In genomic region chr15:83043362-83043708, GRCm38 (mm10) we compare ENCODE assay signal across 13 mouse cellular contexts. TPM values are rescaled to one million over a fixed set of nuclear protein-coding genes. Genes with fewer than 3 reads are reported as not detected.
A peak's percentile ranks its signal among the peaks of the same experiment; 100 is the strongest.
DNase-seq lines count a peak whose midpoint lies in the region; ATAC-seq lines count a peak whose summit lies in the region.
"Had no signal": no experiment of that assay in that cellular context is flagged by ENCODE, and none has a peak within 500 bp of the region (broad histone marks: within the 10 kb centered on the region; RNA-seq: fewer than 3 reads in every experiment).

No protein-coding gene starts in this region.

- no peak overlapping the region for H3K4me3 ChIP-seq in heart, embryonic 11.5 days (ENCODE audit: low read depth, low read length)
- no peak overlapping the region for H3K4me3 ChIP-seq in heart, embryonic 12.5 days
- no peak overlapping the region for H3K4me3 ChIP-seq in embryonic facial prominence, embryonic 12.5 days
- H3K4me3 ChIP-seq in hindbrain, embryonic 15.5 days, result 0 out of 2 replicates have a peak overlapping the region, but pooled peaks have one; percentile 6
- 0 out of 2 replicates have a peak overlapping the region, but pooled peaks have one; percentile 8 for H3K4me3 ChIP-seq in midbrain, embryonic 14.5 days (replicated peaks; ENCODE audit: low read depth, low read length)

- H3K4me1 ChIP-seq in heart, embryonic 11.5 days (ENCODE audit: control insufficient read depth, insufficient read depth, low read length), result peaks cover 16% of the 10 kb centered on the region
- peaks cover 29% of the 10 kb centered on the region for H3K4me1 ChIP-seq in heart, embryonic 12.5 days (replicated peaks)
- H3K4me1 ChIP-seq in embryonic facial prominence, embryonic 12.5 days, result peaks cover 23% of the 10 kb centered on the region
- peaks cover 21% of the 10 kb centered on the region for H3K4me1 ChIP-seq in hindbrain, embryonic 15.5 days (replicated peaks)
- peaks cover 21% of the 10 kb centered on the region for H3K4me1 ChIP-seq in midbrain, embryonic 14.5 days (ENCODE audit: control insufficient read depth, insufficient read depth, low read length)

- H3K4me2 ChIP-seq in heart, embryonic 11.5 days, result peak overlapping the region; percentile 39; the same call in 1 of the 2 replicates
- H3K4me2 ChIP-seq in heart, embryonic 12.5 days, result no peak overlapping the region
- peak overlapping the region; percentile 34; the same call in 1 of the 2 replicates for H3K4me2 ChIP-seq in embryonic facial prominence, embryonic 12.5 days (replicated peaks)
- peak overlapping the region; percentile 45 for H3K4me2 ChIP-seq in hindbrain, embryonic 15.5 days
- peak overlapping the region; percentile 54 for H3K4me2 ChIP-seq in midbrain, embryonic 14.5 days (ENCODE audit: low read length)

- H3K27ac ChIP-seq in heart, embryonic 11.5 days (ENCODE audit: low read depth, low read length), result no peak overlapping the region; the same call in 1 of the 2 replicates
- no peak overlapping the region for H3K27ac ChIP-seq in heart, embryonic 12.5 days (ENCODE audit: poor library complexity, severe bottlenecking)
- 0 out of 2 replicates have a peak overlapping the region, but pooled peaks have one; percentile 69 for H3K27ac ChIP-seq in embryonic facial prominence, embryonic 12.5 days
- peak overlapping the region; percentile 54; the same call in 1 of the 2 replicates for H3K27ac ChIP-seq in hindbrain, embryonic 15.5 days (replicated peaks)
- H3K27ac ChIP-seq in midbrain, embryonic 14.5 days (replicated peaks; ENCODE audit: low read depth, low read length), result peak overlapping the region; percentile 87

- no peak for ATAC-seq in heart, embryonic 11.5 days (replicated peaks; ENCODE audit: insufficient number of reproducible peaks, low FRiP score, low TSS enrichment)
- no peak for ATAC-seq in heart, embryonic 12.5 days (ENCODE audit: insufficient number of reproducible peaks, low FRiP score)
- no peak for ATAC-seq in embryonic facial prominence, embryonic 12.5 days (ENCODE audit: insufficient number of reproducible peaks, insufficient read depth, low FRiP score, low TSS enrichment)
- ATAC-seq in hindbrain, embryonic 15.5 days (ENCODE audit: low FRiP score, low read depth), result no peak
- ATAC-seq in midbrain, embryonic 14.5 days (ENCODE audit: low FRiP score, low TSS enrichment), result 0 out of 2 replicates have a peak, but pooled peaks have one; percentile 9

- peaks cover 4% of the 10 kb centered on the region; the same call in 1 of the 2 replicates for H3K9me3 ChIP-seq in heart, embryonic 11.5 days (replicated peaks; ENCODE audit: control insufficient read depth, low read length)
- H3K9me3 ChIP-seq in heart, embryonic 12.5 days (replicated peaks), result peaks cover 10% of the 10 kb centered on the region
- H3K9me3 ChIP-seq in embryonic facial prominence, embryonic 12.5 days, result no peaks in the 10 kb centered on the region; the same call in 1 of the 2 replicates
- no peaks in the 10 kb centered on the region for H3K9me3 ChIP-seq in hindbrain, embryonic 15.5 days
- H3K9me3 ChIP-seq in midbrain, embryonic 14.5 days (ENCODE audit: control insufficient read depth, low read length), result no peaks in the 10 kb centered on the region

- no peaks in the 10 kb centered on the region for H3K36me3 ChIP-seq in heart, embryonic 11.5 days (ENCODE audit: control insufficient read depth, insufficient read depth, low read length)
- no peaks in the 10 kb centered on the region for H3K36me3 ChIP-seq in heart, embryonic 12.5 days
- no peaks in the 10 kb centered on the region for H3K36me3 ChIP-seq in embryonic facial prominence, embryonic 12.5 days
- no peaks in the 10 kb centered on the region for H3K36me3 ChIP-seq in hindbrain, embryonic 15.5 days
- no peaks in the 10 kb centered on the region for H3K36me3 ChIP-seq in midbrain, embryonic 14.5 days (ENCODE audit: control insufficient read depth, insufficient read depth, low read length)

- no peaks in the 10 kb centered on the region; the same call in 1 of the 2 replicates for H3K27me3 ChIP-seq in heart, embryonic 11.5 days (ENCODE audit: control insufficient read depth, insufficient read depth, low read length)
- peaks cover 3% of the 10 kb centered on the region; the same call in 1 of the 2 replicates for H3K27me3 ChIP-seq in heart, embryonic 12.5 days (replicated peaks)
- H3K27me3 ChIP-seq in embryonic facial prominence, embryonic 12.5 days, result no peaks in the 10 kb centered on the region
- 0 out of 2 replicates have a peak, but pooled peaks cover 4% of the 10 kb centered on the region for H3K27me3 ChIP-seq in hindbrain, embryonic 15.5 days
- no peaks in the 10 kb centered on the region; the same call in 1 of the 2 replicates for H3K27me3 ChIP-seq in midbrain, embryonic 14.5 days (ENCODE audit: control insufficient read depth, insufficient read depth, low read length)

- DNase-seq in midbrain, embryonic 14.5 days, result no peak
- no peak for DNase-seq in adrenal gland, adult (ENCODE audit: inconsistent age in 2 of 2, low spot score in 1 of 2)
- DNase-seq in urinary bladder, postnatal 36 days (ENCODE audit: low spot score in 2 of 2), result no peak
- DNase-seq in retina, embryonic 14.5 days (ENCODE audit: low spot score), result no peak
- DNase-seq: adrenal gland, adult 8-10 months; cerebellum, adult 11 months; gastrocnemius, postnatal 25 days; liver; lung, postnatal 36 days had no signal

- WGBS in heart, embryonic 11.5 days (ENCODE audit: insufficient replicate concordance), result 72% methylated on average over 22 of the region's 22 CpGs
- WGBS in heart, embryonic 12.5 days, result 72% methylated on average over 22 of the region's 22 CpGs
- WGBS in embryonic facial prominence, embryonic 12.5 days, result 60% methylated on average over 22 of the region's 22 CpGs
- WGBS in hindbrain, embryonic 15.5 days, result 68% methylated on average over 22 of the region's 22 CpGs
- 62% methylated on average over 22 of the region's 22 CpGs for WGBS in midbrain, embryonic 14.5 days

- H3K9ac ChIP-seq in heart, embryonic 11.5 days (ENCODE audit: low read depth, low read length), result no peak overlapping the region
- no peak overlapping the region for H3K9ac ChIP-seq in heart, embryonic 12.5 days
- H3K9ac ChIP-seq in embryonic facial prominence, embryonic 12.5 days, result no peak overlapping the region
- H3K9ac ChIP-seq in hindbrain, embryonic 15.5 days, result no peak overlapping the region
- peak overlapping the region; percentile 42 for H3K9ac ChIP-seq in midbrain, embryonic 14.5 days (replicated peaks; ENCODE audit: low read length)

RNA-seq across cellular contexts. Expression of gene Nfam1, which starts 10.2 kb away (rescaled TPM):
- 1.6 and 1.7 TPM in 2 replicates for polyA plus RNA-seq in heart, embryonic 11.5 days (2014; fragmentation: Nextera tagmentation; extraction: Ambion mirVana)
- 1.7 and 1.9 TPM in 2 replicates for polyA plus RNA-seq in heart, embryonic 12.5 days (2016; fragmentation: Nextera tagmentation; extraction: Ambion mirVana)
- polyA plus RNA-seq in embryonic facial prominence, embryonic 12.5 days (2016; fragmentation: Nextera tagmentation; extraction: Ambion mirVana), result 2.3 and 3.0 TPM in 2 replicates
- 2.1 and 2.7 TPM in 2 replicates for polyA plus RNA-seq in hindbrain, embryonic 15.5 days (2015; fragmentation: Nextera tagmentation; extraction: Ambion mirVana)
- polyA plus RNA-seq in midbrain, embryonic 14.5 days (2014; fragmentation: Nextera tagmentation; extraction: Ambion mirVana), result 1.2 and 2.9 TPM in 2 replicates

RNA-seq across cellular contexts. Expression of gene Serhl, which starts 46.0 kb away (rescaled TPM):
- polyA plus RNA-seq in heart, embryonic 11.5 days (2014; fragmentation: Nextera tagmentation; extraction: Ambion mirVana), result 56.4 and 68.5 TPM in 2 replicates
- polyA plus RNA-seq in heart, embryonic 12.5 days (2016; fragmentation: Nextera tagmentation; extraction: Ambion mirVana), result 58.9 and 68.8 TPM in 2 replicates
- 56.2 and 57.8 TPM in 2 replicates for polyA plus RNA-seq in embryonic facial prominence, embryonic 12.5 days (2016; fragmentation: Nextera tagmentation; extraction: Ambion mirVana)
- polyA plus RNA-seq in hindbrain, embryonic 15.5 days (2015; fragmentation: Nextera tagmentation; extraction: Ambion mirVana), result 29.7 and 31.0 TPM in 2 replicates
- polyA plus RNA-seq in midbrain, embryonic 14.5 days (2014; fragmentation: Nextera tagmentation; extraction: Ambion mirVana), result 23.1 and 24.7 TPM in 2 replicates

RNA-seq across cellular contexts. Expression of gene Tcf20, which starts 55.7 kb away (rescaled TPM):
- polyA plus RNA-seq in heart, embryonic 11.5 days (2014; fragmentation: Nextera tagmentation; extraction: Ambion mirVana), result 6.7 TPM in 2 replicates
- 5.4 and 6.4 TPM in 2 replicates for polyA plus RNA-seq in heart, embryonic 12.5 days (2016; fragmentation: Nextera tagmentation; extraction: Ambion mirVana)
- 13.9 and 15.1 TPM in 2 replicates for polyA plus RNA-seq in embryonic facial prominence, embryonic 12.5 days (2016; fragmentation: Nextera tagmentation; extraction: Ambion mirVana)
- 10.4 and 11.4 TPM in 2 replicates for polyA plus RNA-seq in hindbrain, embryonic 15.5 days (2015; fragmentation: Nextera tagmentation; extraction: Ambion mirVana)
- 17.8 and 18.0 TPM in 2 replicates for polyA plus RNA-seq in midbrain, embryonic 14.5 days (2014; fragmentation: Nextera tagmentation; extraction: Ambion mirVana)

Comparison
In these comparisons a context has a peak if more than half of its experiments do, and no peak if none do; other contexts are left out.
1. H3K27ac ChIP-seq: peak in embryonic facial prominence, embryonic 12.5 days (single experiment), hindbrain, embryonic 15.5 days (single experiment) and midbrain, embryonic 14.5 days (single experiment); none in heart, embryonic 11.5 days (single experiment) and heart, embryonic 12.5 days (single experiment).
2. H3K4me3 ChIP-seq: peak in hindbrain, embryonic 15.5 days (single experiment) and midbrain, embryonic 14.5 days (single experiment); none in heart, embryonic 11.5 days (single experiment), heart, embryonic 12.5 days (single experiment) and embryonic facial prominence, embryonic 12.5 days (single experiment).